Mouse (Mus musculus): ENCODE data around the gene Klhl2. TPM values are rescaled to one million over a fixed set of nuclear protein-coding genes. Genes with fewer than 3 reads are reported as not detected.

Klhl2 gene
- total RNA-seq (2023): 10 to 100 TPM; 49.2 to 49.7 TPM

DNA sequence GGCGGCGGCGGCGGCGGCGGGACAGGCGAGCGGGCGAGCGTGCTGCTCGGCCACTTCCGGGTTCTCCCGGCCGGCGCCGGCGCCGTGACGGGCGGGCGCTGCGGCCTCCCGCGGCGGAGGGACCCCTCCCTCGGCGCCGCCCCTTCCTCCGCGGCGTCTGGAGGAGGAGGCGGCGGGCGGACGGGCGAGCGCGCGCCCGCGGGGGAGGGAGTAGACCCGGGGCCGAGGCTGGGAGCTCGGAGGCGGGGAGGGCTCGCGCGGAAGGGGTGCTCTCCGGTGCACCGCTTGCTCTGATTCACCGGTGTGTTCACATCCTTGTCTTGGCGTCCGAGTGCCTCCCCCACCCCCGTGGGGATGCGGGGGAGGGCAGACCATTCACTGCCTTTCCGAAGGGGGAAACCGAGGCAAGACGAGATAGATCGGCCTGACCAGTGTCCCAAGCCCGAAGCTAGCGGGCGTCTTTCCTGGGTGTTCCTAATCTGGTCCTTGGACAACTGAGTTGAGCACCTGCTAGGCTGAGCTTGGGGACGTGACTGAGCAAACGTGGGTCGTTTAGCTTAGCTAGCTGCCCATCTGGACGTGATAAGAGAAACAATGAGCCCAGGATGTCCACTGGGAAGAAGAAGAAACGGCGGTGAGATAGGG lies at the start of gene Klhl2:
Gene Klhl2 (minus strand): TSS at position 121 of the 645 bp plus-strand sequence.

DNA sequence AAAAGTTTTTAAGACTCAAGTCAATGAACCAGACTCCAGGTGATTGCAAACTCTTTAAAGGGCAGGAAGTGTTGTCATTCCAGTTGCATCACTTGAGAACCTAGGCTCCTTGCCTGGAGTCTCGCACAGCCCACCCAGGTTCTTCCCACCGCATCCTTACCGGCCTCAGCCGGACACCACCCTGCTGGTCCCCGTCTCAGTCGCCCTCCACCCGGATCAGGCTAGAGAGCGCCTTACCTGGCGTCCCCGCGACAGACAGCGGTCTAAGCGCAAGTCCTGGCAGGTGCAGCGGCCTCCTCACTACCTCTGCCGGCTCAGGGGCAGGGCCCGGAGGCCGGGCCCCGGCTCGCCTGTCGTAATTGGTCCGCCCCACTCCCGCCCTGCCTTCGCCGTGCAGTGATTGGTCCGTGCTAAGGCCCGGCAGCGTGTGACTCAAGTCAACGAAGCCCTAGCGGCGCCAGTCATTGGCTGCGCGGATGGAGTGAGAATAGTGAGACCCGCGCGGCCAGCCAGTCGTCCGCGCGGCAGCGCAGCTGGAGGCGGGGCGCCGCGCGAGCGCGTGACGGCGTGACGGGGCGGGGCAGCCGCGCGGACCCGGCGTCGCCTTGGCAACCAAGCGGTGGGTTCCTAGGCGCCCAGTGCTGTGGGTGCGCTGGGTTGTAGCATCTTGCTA lies 116.4 kb downstream of the Klhl2 start, which contains the start of gene Msmo1:
Gene Msmo1 (minus strand): TSS at position 522 of the 673 bp plus-strand sequence.

DNA sequence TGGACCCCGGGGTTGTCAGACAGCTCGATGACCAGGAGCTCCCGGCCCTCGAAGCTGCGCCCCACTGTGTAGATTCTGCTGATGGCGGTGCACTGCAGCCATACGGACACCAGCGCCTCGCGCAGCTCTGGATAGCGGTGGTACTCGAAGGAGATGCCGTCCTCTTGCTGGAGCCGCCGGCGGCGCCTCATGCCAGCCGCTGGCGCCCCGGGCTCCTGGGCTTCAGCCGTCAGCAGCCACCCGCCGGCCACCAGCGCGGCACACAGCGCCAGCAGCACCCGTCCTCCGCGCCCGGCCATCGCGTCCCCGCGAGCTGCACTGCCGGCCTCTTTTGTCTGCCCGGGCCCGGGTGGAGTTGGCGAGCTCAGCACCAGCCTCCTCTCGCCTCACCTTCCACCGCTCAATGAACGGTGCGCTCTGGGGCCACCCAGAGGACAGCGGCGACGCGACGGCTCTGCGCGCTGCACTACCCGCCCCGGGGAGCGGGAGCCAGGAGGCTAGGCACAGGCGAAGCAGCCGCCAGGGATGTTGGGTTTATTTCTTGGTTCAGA lies 157.1 kb downstream of the Klhl2 start, which contains the start of gene Cpe:
Gene Cpe (minus strand): TSS at position 404 of the 551 bp plus-strand sequence.

Other genes with a start within 250 kb of the Klhl2 start
- under 1 TPM in 1 of 2 experiments, not detected in 1; 0.37 TPM for gene Cpe, start 157.0 kb downstream of the Klhl2 start, total RNA-seq (2023)
- gene Msmo1, start 116.2 kb downstream of the Klhl2 start, total RNA-seq (2023): 10 to 100 TPM; 62.8 to 72.3 TPM
- gene Tmem192, start 97.2 kb upstream of the Klhl2 start, total RNA-seq (2023): 10 to 100 TPM; 43.7 to 50.3 TPM
- not detected for gene Trim75, start 137.8 kb upstream of the Klhl2 start, total RNA-seq (2023)
- not detected for gene Trim61, start 168.5 kb upstream of the Klhl2 start, total RNA-seq (2023)
- not detected for gene Trim60, start 168.6 kb upstream of the Klhl2 start, total RNA-seq (2023)
- gene Apela, start 187.3 kb upstream of the Klhl2 start, total RNA-seq (2023): not detected
- not detected for gene Gm10663, start 225.0 kb upstream of the Klhl2 start, total RNA-seq (2023)